Mouse (Mus musculus) thymus, postnatal 4 days (tissue): Measurements from ENCODE around the gene Rwdd2b.

Experiments
- DNase-seq: peaks from one replicate; pipeline ENCODE4 v3.0.0; 2021

Gene Rwdd2b

DNA sequence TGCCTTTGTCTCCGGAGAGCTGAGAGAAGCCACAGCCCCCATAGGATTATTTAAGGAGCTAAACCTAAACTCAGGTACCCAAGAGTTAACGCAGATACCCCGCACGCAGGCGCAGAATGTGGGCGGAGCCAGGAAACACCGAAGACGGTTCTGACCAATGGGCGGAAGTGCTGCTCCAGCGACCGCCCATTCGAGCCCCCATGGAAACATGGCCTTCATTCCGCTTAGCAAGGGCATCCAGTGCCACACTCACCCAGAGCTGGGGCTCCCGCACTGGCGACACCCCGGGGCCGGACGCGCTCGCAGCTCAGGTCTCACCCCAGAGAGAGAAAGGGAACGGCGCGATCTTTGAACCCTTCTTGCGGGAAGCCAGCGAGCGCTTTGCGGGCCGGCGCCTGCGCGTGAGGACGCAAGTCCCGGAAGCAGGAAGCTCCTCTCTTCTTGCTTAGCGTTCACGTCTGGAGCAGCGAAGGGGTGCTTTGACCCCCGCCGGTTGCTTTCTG, at the start of gene Rwdd2b:
Rwdd2b (minus strand) TSS at position 390 of the 503 bp plus-strand sequence.
- DNase-seq, result peak; percentile 97

DNA sequence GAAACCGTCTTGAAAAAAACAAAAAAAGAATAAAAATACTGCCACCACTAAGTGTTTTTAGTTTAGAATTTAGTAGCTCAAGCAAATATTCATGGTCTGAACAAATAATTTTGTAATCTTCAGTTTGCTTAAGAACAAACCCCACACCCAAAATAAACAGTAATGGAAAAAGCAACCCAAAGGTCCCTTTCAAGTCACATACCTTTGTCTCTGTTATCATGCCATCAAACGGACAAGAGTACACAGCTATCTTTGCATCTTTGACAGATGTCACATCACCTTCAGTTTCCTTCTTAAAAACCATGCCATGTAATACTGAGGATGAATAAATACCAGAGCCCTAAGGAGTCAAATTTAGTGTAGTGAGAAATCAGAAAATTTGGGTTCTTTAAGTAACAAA, 48.2 kb upstream of the Rwdd2b start:
- no peak for DNase-seq

DNA sequence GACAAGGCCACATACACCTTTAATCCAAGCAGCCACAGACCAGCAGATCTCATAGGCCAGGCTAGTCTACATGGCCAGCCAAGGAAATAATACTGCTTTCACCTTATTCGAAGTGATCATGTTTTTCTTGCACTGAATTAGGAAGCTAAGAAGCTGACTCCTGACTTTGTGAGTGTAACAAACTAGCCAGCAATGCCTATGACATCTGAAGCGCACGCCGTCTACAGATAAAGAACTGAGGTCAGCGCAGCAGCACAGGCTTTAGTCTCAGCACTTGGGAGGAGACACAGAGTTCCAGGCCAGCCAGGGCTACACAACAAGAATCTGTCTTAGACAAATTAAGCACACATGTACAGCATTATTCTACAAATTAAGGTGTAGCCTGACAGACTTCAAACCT, 46.4 kb upstream of the Rwdd2b start:
- no peak for DNase-seq

DNA sequence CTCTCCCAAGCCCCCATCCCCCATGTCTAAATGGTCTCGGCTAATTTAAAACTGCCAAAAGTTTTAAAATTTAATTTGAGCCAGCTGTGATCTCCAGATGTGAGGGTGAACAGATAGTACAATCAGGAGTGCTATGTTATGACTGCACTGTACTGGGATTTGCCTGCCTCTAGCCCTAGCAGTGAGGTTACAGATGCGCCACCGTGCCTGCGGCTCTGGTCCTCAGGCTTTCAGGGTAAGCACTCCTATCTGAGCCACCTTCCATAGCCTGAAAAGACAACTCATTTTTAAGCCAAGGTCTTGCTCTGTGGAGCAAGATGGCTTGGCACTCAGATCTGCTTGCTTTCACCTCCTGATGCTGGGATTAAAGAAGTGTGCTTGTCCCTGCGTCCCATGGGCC, 44.0 kb upstream of the Rwdd2b start:
- no peak for DNase-seq

DNA sequence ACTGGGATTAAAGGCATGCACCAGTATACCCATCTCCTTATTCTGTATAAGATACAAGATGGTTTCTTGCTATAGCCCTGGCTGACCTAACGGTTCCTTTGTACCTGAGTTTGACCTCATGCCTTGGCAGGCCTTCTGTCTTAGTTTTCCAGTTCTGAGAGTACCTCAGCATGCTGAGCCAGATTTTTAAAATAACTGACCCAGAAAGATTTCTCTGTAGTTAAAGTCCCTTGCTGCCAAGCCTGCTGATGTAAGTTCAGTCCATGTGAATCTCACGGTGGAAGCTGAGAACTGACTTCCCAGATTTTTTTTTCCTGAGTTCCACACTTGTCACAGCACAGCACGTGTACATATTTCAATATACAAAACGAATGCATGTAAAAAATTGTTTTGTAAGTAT, 30.2 kb upstream of the Rwdd2b start:
- no peak for DNase-seq

DNA sequence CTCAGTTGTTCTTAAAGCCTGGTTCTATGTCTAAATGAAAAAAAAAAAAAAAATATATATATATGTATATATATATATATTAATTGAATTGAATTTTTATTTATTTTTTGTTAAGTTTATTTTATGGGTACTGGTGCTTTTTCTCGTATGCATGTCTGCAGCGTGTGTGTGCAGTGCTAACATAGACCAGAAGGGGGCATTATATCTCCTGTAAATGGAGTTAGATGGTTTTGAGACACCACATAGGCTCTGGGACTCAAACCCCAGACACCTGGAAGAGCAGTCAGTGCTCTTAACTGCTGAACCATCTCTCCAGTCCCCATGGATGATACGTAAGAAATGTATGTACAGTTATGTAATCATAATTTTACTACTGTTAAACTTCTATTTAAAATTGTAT, 18.4 kb upstream of the Rwdd2b start:
- peak; percentile 25 for DNase-seq

DNA sequence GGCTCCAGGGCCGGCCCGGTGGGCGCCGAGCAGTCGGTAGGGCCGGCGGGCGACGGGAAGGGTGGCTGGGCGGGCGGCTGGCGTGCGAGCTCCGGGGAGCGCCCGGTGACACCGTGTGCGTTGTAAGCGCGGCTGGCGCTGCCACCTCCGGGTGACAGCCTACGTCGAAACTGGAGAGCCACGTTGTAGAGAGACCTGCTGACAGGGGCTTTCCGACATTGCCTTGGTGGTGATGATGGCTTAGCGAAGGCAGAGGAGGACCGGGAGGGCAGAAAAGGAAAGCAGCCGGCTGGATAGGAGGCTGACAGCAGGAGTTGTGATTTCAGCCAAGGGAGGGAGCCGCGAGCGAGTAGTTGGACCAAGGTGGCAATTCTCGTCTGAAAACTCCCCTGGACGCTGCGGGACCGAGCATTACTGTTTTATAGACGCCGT, 14.8 kb upstream of the Rwdd2b start:
- no peak for DNase-seq

DNA sequence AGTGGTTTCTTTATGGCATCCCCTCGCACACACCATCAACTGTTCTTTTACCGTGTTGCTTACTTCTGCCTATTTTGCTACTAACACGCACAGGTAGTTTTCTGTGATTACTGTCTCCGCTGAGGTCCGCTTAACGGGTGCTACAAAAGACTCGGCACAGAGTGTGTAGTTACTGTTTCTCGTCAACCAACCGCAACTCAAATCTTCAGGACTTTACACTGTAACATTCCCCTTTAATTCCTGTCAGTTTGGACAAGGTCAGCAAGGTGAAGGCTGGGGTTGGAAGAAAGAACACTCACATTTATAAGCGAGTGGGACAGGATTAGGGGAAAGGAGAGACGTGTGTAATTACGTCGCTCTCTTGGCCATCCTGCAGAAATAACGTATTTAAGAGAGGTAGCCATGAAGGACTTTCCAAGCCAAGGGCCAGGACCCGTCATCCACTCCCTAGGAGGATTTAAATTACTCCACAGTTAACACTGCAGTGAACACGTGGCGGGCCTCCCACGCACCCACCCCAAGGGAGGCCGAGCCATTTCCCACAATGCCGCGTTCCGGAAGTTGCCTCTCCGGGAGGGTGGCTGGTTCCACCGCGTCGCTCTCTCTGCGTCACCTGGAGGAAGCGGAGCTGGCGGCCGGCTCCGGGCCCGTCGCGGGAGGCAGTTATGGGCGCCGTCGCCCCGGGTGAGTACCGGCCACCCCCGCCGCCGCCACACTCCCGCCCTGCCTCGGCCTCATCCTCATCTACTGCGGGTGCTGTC, 14.2 kb upstream of the Rwdd2b start, which contains the start of gene Usp16:
Usp16 (plus strand) TSS at position 285 of the 761 bp plus-strand sequence.
- DNase-seq, result peak; percentile 93

DNA sequence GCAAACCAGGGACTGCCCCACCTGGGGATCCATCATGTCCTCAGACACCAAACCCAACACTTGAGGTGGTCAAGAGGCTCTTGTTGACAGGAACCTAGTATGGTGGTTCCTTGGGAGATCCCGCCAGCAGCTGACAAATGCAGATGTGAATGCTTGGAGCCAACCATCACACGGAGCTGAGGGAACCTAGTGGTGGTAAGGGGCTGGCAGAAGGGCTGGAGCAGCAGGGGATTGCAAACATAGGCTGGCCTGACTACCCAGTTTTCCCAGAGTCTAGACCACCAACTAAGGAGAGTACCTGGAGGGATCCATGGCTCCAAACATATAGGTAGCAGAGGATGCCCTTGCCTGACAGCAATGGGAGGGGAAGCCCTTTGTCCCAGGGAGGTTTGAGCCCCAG, 12.9 kb upstream of the Rwdd2b start:
- DNase-seq, result no peak

DNA sequence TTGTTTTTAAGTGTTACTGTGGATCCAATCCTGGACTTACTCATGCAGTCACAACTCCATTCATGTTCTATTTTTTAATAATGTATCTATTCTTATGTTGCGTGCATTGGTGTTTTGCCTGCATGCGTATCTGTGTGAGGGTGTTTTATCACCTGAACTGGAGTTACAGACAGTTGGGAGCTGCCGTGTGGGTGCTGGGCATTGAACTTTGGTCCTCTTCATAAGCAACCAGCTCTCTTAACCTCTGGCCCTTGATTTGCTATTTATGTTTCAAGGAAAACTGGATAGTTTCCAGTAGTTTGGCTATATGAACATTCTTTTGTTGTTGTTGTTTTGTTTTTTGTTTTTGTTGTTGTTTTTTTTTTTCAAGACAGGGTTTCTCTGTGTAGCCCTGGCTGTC, 5.2 kb upstream of the Rwdd2b start:
- DNase-seq, result no peak

DNA sequence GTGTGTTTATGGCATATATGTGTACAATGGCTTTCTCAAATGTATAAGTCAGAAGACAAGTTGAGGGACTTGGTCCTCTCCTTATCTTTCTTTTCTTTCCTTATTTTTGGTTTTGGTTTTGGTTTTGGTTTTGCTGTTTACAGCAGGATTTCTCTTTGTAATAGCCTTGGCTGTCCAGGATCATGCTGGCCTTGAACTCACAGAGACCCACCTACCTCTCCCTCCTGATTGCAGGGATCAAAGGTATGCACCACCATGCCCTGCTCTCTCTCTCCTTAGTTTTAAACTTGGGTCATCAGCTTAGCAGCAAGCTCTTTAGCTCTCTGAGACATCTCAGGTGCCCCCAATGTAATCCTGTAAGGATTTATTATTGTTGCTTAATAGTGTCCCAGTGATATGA, 4.7 kb upstream of the Rwdd2b start:
- DNase-seq, result no peak

DNA sequence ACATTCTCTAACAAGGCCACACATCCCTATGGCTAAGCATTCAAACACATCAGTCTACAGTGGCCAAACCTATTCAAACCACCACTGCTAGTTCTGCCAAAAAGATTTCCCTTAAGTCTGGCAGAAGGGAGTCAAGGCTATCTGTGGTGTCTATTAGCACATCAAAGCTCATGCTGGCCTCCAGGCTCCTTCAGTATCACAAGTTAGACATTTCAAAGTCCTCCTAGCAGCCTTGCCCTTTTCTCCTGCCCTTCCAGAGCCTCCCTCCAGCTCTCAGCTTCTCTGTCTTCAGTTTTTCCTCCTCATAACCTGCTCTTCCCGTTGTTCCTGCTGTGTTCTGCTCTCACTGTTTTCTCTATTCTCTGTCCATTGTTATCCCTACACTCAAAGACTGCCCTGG, 3.7 kb upstream of the Rwdd2b start:
- DNase-seq, result no peak

DNA sequence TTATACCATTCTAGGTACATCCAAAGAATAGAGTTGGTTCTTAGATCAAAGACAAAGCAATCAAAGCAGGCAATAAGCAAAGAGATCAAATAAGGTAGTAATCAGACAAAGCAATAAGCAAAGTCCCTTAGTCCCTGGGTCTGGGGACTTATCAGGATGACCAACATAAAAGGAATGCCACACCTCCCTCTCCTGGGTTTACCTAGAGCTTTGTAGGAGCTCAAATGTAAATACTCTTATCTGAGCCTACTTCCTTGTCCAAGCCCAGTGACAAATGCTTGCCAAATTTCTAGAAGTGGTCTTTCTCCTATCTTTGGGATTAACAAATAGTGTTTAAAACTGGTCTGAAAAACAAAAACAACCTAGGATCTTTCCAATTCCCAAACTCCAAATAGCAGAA, 2.9 kb upstream of the Rwdd2b start:
- DNase-seq, result no peak

DNA sequence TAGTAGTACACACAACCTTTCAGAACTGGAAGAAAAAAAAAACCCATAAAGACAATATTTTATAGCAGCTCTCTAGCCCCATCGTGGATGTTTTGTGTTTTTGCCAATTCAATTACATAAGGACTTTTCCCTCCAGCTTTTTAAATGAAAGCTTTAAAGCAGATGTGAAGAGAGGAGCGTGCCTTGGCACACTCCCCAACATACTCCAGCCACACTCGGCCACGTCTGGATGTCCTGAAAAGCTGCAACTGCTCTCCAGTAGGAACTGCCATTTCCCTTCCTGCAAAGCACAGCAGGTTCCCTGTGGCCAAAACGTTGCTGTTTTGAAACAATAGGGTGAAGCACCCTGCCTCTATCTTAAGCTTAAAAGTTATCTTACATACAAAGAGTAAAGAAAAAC, 1.9 kb upstream of the Rwdd2b start:
- no peak for DNase-seq

DNA sequence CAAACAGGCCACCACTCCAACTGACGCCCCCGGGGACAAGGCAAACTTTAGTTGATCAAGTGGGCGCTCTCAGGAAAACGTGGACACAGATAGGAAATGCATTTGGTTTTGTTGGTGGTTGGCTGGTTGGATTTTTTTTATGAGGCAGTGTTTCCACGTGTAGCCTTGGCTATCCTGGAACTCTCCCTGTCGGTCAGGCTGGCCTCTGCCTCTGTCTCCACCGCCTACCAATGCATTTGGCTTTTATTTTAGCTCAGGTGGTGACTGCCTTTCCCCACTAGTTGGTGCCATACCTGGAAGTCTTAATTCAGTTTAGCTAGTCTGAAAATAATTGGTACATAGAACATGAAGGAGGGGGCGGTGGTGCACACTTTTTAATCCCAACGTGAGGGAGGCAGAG, 716 bp upstream of the Rwdd2b start:
- peak; percentile 34 for DNase-seq

DNA sequence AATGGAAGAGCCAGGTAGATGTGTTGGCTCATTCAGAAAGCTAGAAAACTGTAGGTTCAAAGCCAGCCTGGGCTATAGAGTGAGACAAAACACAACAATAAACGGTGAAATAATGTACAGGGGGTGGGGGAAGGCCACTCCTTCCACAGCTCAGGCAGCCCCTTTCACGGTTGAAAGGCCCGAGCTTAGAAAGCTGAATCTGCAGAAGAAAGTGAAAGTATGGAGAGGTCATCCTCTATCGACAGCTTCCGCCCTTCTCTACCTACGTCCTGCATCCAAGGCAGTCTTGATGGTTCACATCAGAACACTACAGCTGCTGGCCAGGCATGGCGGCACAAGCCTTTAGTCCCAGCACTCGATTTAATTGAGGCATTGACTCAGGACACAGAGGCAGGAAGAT, 1.7 kb downstream of the Rwdd2b start:
- no peak for DNase-seq

DNA sequence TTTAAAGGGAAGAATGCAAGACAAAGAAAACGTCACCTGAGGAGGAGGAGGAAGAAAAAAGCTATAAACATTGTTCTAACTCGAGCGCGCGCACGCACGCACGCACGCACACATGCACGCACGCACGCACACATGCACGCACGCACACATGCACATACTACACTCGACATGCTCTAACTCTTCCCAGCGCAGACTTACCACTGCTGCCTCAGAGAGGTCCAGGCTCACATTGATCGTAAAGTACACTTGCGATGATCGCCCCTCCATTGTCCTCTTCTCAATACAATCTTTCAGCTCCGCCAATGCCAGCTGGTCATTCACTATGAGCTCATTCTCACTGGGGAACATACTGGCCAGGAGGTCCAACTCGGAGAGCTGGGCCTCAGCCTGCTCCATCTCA, 3.3 kb downstream of the Rwdd2b start:
- DNase-seq, result no peak

DNA sequence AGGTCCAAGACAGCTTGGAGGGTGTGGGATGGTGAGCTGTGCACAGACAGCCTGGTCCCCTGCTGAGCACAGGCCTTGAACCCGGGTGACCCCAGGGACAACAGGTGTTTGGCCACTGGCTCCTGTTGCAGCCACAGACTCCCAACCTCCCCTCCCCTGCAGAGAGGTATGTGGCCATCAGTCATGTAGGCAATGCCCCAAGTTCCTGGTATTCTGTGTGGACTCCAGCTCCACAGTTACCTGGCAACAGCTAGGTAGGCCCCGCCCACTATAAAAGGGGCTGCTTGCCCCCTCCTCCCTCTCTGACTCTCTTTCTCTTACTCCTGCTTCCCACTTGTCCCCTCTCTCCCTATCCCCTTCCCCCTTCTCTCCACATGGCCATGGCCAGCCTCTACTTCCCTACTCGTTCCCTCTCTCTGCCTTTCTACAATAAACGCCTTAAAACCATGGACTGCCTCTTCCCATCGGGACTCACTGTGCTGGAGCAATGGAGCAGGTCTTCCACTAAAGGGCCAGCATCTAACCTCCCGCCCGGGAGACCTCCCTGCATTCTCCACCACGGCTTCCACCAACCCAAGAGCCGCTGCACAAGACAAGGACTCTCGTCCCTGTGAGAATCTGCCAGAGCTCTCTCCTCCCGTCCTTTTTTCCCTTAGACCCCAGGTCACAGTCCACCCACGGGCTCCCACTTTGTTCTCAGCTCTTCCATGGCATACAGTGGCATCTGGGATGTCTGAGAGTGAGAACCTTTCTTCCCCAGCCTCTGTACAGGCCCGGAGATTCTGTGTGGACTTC, 4.8 kb downstream of the Rwdd2b start:
- no peak for DNase-seq

DNA sequence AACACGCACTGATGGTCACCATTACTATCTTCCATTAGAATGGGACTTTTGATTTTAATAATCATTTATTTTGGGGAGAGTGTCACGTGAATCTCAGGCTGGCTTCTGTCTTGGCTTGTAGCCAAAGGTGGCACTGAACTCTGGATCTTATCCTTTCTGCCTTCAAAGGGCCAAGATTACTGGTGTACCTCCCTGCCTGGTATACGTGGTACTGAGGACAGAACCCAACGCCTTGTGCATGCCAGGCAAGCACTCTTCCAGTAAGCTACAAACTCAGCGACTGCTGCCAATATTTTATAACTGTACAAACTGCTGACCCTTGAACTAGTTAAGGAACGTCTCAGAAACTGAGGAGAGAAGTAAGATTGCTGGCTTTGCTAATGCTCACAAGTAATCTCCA, 5.4 kb downstream of the Rwdd2b start:
- no peak for DNase-seq

DNA sequence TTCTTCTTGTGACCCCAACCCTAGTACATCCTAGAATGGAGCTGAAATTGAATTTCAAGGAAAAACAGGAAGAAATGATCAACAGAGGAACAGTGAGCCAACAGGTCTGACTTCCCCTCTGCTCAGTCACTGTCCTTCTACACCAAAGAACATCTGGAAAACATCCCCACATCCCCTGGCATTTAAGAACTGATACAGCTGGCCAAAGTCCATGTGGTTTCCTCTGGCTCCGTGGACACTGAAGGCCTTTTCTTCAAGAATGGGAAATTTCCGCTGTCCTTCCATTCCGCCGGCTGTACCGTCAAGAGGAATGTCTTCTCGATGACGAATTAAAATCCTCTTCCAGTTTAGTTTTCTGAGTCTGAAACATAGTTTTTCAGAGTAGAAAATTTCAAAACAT, 6.1 kb downstream of the Rwdd2b start:
- DNase-seq, result no peak

DNA sequence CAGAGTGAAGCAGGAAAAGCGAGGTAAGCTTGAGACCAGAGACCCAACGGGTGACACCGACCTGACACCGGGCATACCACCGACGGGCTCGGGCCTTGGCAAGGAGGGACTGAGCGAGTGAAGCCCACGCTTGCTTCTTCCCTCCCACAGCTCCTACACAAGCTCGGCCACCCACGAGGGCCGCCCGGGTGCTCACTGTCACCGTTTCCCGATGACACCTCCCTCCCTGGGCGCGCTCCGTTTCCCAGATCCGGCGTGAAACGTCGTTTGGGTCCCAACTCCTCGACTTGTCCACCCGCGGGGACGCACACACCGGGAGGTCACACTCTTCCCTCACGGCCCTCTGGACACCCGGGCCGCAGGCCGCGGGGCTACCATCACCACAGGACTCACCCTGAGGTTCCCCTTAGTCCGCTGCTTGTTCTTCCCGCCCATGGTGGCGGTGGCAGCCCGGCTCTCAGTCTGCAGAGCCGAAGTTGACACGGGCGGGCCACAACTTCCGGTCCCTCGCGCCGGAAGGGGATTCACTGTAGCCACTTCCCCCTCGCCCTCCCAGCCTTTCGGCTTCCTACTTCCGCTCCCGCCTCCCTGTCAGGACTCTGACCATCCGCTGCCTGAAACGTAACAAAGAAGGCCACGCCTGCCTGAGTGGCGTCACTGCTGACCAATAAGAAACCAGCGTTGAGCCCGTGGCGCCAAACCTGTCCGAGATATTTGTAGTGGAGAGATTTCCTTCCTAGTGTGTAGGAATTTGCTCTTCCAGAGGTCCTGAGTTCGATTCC, 8.1 kb downstream of the Rwdd2b start, which contains the start of gene Ltn1:
Ltn1 (minus strand) TSS at position 580 of the 782 bp plus-strand sequence.
- peak; percentile 96 for DNase-seq

DNA sequence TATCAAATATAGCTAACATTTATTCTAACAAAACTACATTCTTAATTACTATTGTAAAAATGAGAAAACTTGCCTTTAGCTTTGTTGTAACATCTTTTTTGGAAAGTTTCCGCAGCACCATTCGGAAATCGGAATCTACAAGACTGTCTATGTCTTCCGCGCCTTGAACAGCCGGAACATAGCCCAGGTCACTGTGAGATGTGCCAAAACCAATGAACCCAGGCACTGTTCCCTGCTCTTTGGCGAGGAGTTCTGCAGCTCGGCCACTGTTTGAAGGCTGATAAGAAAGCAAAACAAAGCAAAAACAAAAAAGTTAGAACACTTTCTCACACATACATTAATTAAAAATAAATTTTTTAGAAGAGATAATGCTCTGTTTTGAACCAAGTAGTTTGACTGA, 12.9 kb downstream of the Rwdd2b start:
- DNase-seq, result no peak

DNA sequence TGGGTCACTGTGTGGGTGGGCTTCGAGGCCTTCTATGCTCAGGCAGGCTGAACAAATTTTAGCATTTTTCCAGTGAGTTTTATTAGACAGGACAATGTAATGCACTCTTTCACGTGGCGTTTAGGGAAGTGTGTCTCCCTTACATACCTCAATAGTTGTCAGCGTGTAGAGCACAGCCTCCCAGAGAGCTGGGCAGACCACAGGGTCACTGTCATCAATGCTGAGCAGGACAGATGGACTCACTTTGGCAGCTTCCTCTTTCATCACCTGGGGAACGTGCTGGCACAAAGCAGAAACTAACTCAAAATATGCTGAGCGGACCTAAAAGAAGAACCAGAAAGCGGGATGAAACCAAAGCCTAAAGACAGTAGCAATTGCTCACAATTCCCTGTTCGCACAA, 19.7 kb downstream of the Rwdd2b start:
- no peak for DNase-seq
